Mouse (Mus musculus) cerebellum, adult (tissue): ENCODE data around the gene H2afx.
A peak's percentile ranks its signal among the peaks of the same experiment; 100 is the strongest.
"Not testable (repeated sequence)": the region's sequence is repeated elsewhere in the genome, so short reads cannot be mapped to it uniquely, and the experiment has no call there.

Source experiments
- ATAC-seq: cut with Nextera tagmentation; 2 replicates; pipeline ENCODE4 v1.9.2; 2017; ENCODE audit warnings: mild to moderate bottlenecking, moderate library complexity, mixed read lengths; ENCODE audit not compliant: insufficient number of reproducible peaks, low FRiP score, low TSS enrichment

Gene H2afx

GRCm38 (mm10) chr9:44334396-44335330 is at the start of gene H2afx:
H2afx (plus strand) TSS chr9:44334694.
- ATAC-seq = peak; percentile 96

GRCm38 (mm10) chr9:44286256-44286850 is 48.1 kb upstream of the H2afx start:
- no peak for ATAC-seq

- ATAC-seq = no peak
Measured at GRCm38 (mm10) chr9:44287003-44287400, 47.5 kb upstream of the H2afx start.

GRCm38 (mm10) chr9:44287401-44288075 is 47.0 kb upstream of the H2afx start:
- peak; percentile 40; the same call in 1 of the 2 replicates for ATAC-seq

GRCm38 (mm10) chr9:44288076-44288958 is 46.2 kb upstream of the H2afx start, which contains the start of gene Abcg4:
Abcg4 (minus strand) TSS chr9:44288615.
- peak; percentile 71 for ATAC-seq

- ATAC-seq = no peak
Measured at GRCm38 (mm10) chr9:44288959-44289291, 45.6 kb upstream of the H2afx start.

GRCm38 (mm10) chr9:44292490-44292889 is 42.0 kb upstream of the H2afx start:
- ATAC-seq = no peak

GRCm38 (mm10) chr9:44300001-44300400 is 34.5 kb upstream of the H2afx start:
- ATAC-seq = not testable (repeated sequence)

GRCm38 (mm10) chr9:44305466-44306079 is 28.9 kb upstream of the H2afx start, which contains the start of gene Hinfp:
Hinfp (minus strand) TSS chr9:44305671.
- peak; percentile 99 for ATAC-seq

- no peak for ATAC-seq
Measured at GRCm38 (mm10) chr9:44306532-44306931, 28.0 kb upstream of the H2afx start.

GRCm38 (mm10) chr9:44307248-44307647 is 27.2 kb upstream of the H2afx start:
- no peak for ATAC-seq

- no peak for ATAC-seq
Measured at GRCm38 (mm10) chr9:44309756-44310155, 24.7 kb upstream of the H2afx start.

GRCm38 (mm10) chr9:44310750-44311135 is 23.8 kb upstream of the H2afx start:
- no peak for ATAC-seq

- ATAC-seq = no peak
Measured at GRCm38 (mm10) chr9:44311136-44312134, 23.1 kb upstream of the H2afx start.

- no peak for ATAC-seq
Measured at GRCm38 (mm10) chr9:44313476-44314256, 20.8 kb upstream of the H2afx start.

- ATAC-seq = no peak
Measured at GRCm38 (mm10) chr9:44314257-44314547, 20.3 kb upstream of the H2afx start.

- no peak for ATAC-seq
Measured at GRCm38 (mm10) chr9:44314910-44315309, 19.6 kb upstream of the H2afx start.

- no peak for ATAC-seq
Measured at GRCm38 (mm10) chr9:44317452-44317851, 17.0 kb upstream of the H2afx start.
